Mouse (Mus musculus): ENCODE results near the gene Agtrap.
"Not testable (repeated sequence)": the region's sequence is repeated elsewhere in the genome, so short reads cannot be mapped to it uniquely, and the experiment has no call there.

Gene Agtrap

GRCm38 (mm10) chr4:148087907-148088527 is at the start of gene Agtrap:
TSS of gene Agtrap (minus strand) at chr4:148088031.
- DNase-seq (ENCODE audit: low spot score) = peak; percentile 98

DNA sequence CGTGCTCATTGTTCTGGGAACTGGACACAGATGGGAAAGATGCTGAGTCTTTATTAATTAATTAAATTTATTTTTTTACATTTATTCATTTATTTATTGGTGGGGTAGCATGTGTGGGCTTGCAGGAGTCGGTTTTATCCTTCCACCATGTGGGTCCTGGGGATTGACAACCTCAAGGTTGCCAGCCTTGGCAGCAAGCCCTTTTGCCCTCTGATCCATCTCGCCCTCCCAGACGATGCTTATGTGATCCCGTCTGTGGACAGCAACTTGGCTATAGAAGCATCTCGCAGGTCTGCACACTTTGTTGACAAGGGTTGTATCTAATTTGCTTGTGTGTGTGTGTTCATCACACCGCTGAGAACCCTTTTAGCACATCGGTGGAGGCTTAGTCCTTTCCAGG is 49.7 kb upstream of the Agtrap start:
- no peak for DNase-seq (ENCODE audit: low spot score)

DNA sequence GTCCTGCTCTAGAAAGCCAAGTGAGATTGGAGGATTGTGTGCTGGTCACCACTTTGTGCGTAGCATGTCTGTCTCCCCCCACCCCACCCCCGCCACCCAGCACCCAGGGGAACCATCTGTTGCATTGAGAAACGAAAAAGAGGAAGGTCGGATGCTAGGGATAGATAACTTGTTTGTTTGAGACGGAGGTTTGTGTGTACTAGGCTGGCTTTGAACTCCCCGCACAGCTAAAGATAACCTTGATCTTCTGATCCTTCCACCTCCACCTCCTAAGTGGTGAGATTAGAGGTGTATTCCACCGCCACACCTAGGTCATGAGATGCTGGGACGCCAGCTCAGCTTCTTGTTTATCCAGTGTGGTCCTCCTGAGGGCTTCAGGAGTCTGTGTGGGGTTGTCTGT is 47.2 kb upstream of the Agtrap start:
- DNase-seq (ENCODE audit: low spot score) = no peak

- DNase-seq (ENCODE audit: low spot score) = peak; percentile 83
These were observed 43.8 kb upstream of the Agtrap start for GRCm38 (mm10) chr4:148131497-148132081.

DNA sequence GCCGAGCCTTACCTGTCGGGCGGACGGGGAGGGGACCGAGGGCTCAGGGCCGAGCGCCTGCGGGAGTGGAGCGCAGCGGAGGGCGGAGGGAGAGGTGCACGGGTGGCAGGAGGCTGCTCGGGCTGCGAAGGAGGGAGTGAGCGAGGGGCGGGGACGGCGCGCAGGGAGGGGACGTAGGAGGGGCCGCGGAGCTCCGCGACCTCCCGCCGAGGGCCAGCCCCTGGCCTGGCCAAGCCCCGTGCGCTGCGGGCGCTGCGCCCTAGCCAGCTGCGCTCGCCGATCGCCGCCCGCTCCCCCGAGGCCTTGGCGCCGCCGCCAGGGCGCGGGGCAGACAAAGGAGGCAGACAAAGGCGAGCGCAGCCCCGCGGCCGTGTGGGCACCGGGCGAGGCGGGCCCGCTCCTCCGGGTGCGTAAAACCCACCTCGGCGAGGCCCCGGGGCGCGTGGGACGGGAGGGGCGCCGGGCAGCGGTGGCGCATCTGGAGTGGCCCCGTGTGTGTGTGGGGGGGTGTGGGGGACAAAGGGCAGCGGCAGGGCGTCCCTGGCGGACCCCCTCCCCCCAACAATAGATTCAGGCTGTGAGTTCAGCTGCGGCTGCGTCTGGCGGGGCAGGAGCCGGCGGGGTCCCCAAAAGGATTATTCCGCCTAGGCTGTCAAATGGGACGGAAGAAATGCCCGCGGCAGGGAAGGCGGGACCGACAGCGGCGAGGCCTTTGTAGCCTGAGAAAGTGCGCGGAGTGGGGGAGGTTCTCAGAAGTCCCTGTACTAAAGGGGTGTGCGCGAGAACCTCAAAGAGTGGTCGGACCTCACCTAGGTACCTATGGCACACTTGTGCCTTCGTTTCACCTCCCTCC is 43.0 kb upstream of the Agtrap start, which contains the start of gene Draxin:
Draxin (minus strand) TSS at position 138 of the 853 bp plus-strand sequence.
- peak; percentile 87 for DNase-seq (ENCODE audit: low spot score)

DNA sequence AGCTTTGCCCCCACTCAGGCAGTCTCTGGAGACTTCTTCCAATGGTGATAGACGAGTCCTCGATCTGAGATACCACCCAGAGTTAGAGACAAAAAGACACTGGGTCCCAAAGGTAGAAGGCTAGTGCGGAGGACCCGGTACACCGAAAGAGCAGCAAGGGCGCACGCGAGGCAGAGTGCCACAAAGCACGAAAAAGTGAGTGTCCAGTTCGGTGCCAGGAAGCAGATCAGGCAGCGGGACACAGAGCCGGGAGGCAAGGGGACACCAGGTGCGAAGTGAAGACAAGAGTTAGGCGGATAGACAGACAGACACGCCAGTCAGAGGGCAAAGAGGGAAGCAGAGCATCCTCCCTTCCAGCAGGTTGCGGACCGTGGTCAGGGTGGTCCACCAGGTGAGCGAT is 42.3 kb upstream of the Agtrap start, which contains the start of gene Mad2l2:
Mad2l2 (plus strand) TSS at position 252 of the 400 bp plus-strand sequence.
- DNase-seq (ENCODE audit: low spot score) = peak; percentile 38

GRCm38 (mm10) chr4:148128672-148129071 is 40.8 kb upstream of the Agtrap start:
- DNase-seq (ENCODE audit: low spot score) = no peak

- no peak for DNase-seq (ENCODE audit: low spot score)
These were observed 40.4 kb upstream of the Agtrap start for GRCm38 (mm10) chr4:148128241-148128640.

- DNase-seq (ENCODE audit: low spot score) = no peak
These were observed 34.8 kb upstream of the Agtrap start for GRCm38 (mm10) chr4:148122694-148123066.

DNA sequence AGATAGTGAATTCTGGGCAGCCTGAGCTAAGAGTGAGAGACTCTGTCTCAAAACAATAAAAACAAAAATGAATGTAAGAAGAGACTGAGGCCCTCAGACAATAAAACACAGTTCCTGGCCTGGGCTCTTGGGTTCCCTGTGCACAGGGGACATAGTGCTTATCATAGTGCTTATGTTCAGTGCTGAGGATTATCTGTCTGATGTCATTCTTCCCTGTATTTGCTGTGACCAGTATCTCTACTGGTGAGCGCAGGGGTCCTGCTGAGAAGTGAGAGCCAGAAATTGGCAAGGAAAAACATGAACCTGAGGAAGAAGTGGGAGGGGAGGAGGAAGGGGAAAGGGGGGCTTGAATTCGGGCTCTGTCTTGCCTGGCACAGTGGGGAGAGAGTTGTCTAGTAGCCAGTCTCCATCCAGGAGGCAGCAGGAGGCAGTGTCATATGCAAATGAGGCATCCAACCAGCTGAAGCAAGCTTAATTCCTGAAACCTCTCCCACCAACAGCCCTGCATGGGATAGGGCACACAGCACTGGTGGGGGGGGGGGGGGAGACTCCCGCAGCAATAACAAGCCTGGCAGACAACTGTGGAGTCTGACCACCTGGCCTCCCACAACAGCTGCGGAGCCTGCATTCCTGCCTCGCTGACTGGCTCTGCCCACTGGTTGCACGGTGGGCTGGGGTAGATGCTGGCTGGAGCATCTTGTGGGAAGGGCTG is 34.3 kb upstream of the Agtrap start:
- peak; percentile 39 for DNase-seq (ENCODE audit: low spot score)

GRCm38 (mm10) chr4:148121362-148121761 is 33.5 kb upstream of the Agtrap start:
- no peak for DNase-seq (ENCODE audit: low spot score)

DNA sequence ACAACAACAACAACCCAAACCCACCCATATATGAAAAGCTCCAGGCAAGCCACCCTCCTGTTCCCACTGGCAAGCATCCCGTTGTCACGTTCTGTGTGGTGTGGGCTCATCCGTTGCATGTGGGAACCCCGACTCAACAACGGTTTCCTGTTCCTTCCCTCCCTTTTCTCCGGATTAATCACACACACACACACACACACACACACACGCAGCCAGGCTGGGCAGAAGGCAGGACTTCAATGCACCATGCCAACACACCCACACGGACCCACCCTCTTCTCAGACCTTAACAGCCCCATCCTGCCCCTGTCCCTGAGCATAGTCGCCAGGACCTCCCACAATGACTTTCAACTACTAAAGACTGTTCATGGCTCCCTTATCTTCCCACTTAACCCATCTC is 32.7 kb upstream of the Agtrap start:
- DNase-seq (ENCODE audit: low spot score) = no peak

GRCm38 (mm10) chr4:148119578-148119977 is 31.7 kb upstream of the Agtrap start:
- DNase-seq (ENCODE audit: low spot score) = not testable (repeated sequence)

GRCm38 (mm10) chr4:148117392-148117791 is 29.6 kb upstream of the Agtrap start:
- DNase-seq (ENCODE audit: low spot score) = no peak

- DNase-seq (ENCODE audit: low spot score) = no peak
These were observed 28.8 kb upstream of the Agtrap start for GRCm38 (mm10) chr4:148116657-148117056.

GRCm38 (mm10) chr4:148115467-148115866 is 27.6 kb upstream of the Agtrap start:
- peak; percentile 71 for DNase-seq (ENCODE audit: low spot score)

DNA sequence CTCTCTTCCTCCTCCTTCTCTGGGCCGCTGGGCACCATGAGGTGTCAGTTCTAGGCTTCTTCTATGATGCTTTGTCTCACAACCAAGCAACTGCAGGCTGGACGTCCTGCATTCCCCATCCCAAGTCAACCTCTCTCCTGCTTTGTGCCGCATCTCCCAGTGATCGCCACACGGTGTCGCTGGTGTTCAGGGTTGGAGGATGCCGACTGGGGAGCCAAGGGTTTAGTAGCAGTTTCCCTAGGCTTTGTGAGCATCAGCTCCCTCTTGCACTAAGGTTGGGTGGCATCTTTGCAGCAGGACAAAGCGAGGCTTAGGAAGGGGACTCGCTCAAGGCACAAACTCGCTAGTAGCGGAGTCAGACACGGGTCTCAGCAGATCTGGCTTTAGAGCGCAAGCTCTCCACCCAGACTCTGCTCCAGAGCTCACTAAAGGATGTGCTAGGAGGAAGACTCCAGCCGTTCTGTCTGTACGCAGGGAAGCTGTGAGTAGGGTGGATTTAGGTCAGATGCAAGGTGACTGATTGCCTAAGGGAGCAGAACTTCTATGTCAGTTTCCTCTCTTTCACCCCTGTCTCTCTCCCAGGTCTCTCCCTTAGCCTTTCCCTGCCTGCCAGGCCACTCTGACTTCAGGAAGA is 27.0 kb upstream of the Agtrap start:
- DNase-seq (ENCODE audit: low spot score) = peak; percentile 95

GRCm38 (mm10) chr4:148112519-148112918 is 24.7 kb upstream of the Agtrap start:
- no peak for DNase-seq (ENCODE audit: low spot score)

DNA sequence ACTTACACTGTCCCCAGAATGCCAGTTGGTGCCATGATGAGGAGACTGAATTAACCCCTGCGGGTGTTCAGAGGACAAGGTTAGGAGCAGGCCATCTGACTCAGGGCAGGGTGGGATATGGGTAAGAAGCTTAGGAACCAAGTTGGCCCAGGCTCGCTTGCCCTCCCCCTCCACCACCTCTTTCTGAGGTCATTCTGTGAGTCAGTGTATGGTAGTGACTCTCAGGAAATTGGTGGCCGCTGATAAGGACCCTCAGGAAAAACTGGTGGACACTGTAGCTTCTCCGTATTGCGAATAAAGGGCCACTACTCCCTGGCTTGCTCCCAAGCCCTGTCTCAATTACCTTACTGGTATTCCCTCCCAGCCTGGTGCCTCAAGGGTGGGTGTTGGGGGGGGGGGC is 21.4 kb upstream of the Agtrap start:
- no peak for DNase-seq (ENCODE audit: low spot score)

DNA sequence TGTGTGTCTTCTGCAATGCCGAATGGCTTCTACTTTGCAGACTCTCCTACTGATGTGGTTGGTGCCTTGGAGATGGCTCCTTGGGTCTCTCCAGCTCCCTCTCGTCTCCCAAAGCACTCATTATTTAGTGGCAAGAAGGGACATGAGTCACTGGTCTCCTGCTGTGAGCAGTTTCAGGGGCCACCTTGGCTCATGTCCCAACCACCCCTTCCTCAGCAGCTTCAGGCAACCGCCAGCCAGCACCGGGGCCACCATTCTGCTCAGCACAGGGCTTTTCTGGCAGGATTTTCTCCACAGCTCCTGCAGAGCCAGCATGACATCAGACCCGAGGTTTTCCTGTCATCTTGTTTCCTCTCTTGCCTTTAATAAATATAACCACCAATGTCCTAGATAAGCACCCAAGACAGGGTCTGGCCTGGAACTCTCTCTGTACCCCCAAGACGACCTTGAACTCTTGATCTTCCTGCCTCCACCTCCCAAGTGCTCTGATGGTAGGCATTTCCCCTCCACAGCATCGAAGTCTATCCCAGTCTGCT is 20.8 kb upstream of the Agtrap start:
- DNase-seq (ENCODE audit: low spot score) = no peak

- peak; percentile 76 for DNase-seq (ENCODE audit: low spot score)
These were observed 19.9 kb upstream of the Agtrap start for GRCm38 (mm10) chr4:148107621-148108291.

Measured in embryo, embryonic 10 days (tissue).